Mouse (Mus musculus) neural tube, embryonic 14.5 days (tissue): ENCODE results near the gene Dcbld2. TPM values are rescaled to one million over a fixed set of nuclear protein-coding genes. Genes with fewer than 3 reads are reported as not detected.
A peak's percentile ranks its signal among the peaks of the same experiment; 100 is the strongest.

ENCODE experiments used
- ATAC-seq: fragments of 200-750 bp; cut with Nextera tagmentation; 2 replicates; pipeline ENCODE4 v1.8.0; 2017; ENCODE audit warnings: low read depth, mild to moderate bottlenecking, moderate TSS enrichment, moderate library complexity
- H3K27ac ChIP-seq: fragments of 300-500 bp; sonication (generic); 2 replicates; pipeline ENCODE4 v1.5.1; 2014; ENCODE audit warnings: low read depth, mild to moderate bottlenecking, control low read depth, low read length, moderate library complexity, mixed read lengths
- H3K27me3 ChIP-seq: fragments of 300-500 bp; sonication (generic); 2 replicates; pipeline ENCODE4 v1.6.1; 2014; ENCODE audit warnings: low read length; ENCODE audit not compliant: control insufficient read depth, insufficient read depth
- H3K36me3 ChIP-seq: fragments of 300-500 bp; sonication (generic); 2 replicates; pipeline ENCODE4 v1.6.1; 2014; ENCODE audit warnings: low read length, mixed read lengths; ENCODE audit not compliant: control insufficient read depth, insufficient read depth
- H3K4me1 ChIP-seq: fragments of 300-500 bp; sonication (generic); 2 replicates; pipeline ENCODE4 v1.6.1; 2014; ENCODE audit warnings: low read length; ENCODE audit not compliant: control insufficient read depth, insufficient read depth
- H3K4me2 ChIP-seq: fragments of 300-500 bp; sonication (generic); 2 replicates; pipeline ENCODE4 v1.6.1; 2014; ENCODE audit warnings: mild to moderate bottlenecking, low read depth, low read length, control low read depth
- H3K4me3 ChIP-seq: fragments of 300-500 bp; sonication (generic); 2 replicates; pipeline ENCODE4 v1.5.1; 2014; ENCODE audit warnings: low read depth, low read length, control low read depth, mixed read lengths
- H3K9ac ChIP-seq: fragments of 300-500 bp; sonication (generic); replicated peaks from 2 replicates; pipeline ENCODE4 v1.6.1; 2014; ENCODE audit warnings: low read depth, mild to moderate bottlenecking, control low read depth, low read length, mixed read lengths
- H3K9me3 ChIP-seq: fragments of 300-500 bp; sonication (generic); 2 replicates; pipeline ENCODE4 v1.6.1; 2016; ENCODE audit warnings: low read length; ENCODE audit not compliant: control insufficient read depth
- WGBS: fragments of 180-500 bp; shearing (Covaris S2); extraction: QIAGEN DNeasy Blood & Tissue Kit; methylation state at CpG from one replicate; pipeline ENCODE4 v1.1.7; 2014; 5-methylcytosine and 5-hydroxymethylcytosine counted together
- polyA plus RNA-seq: library from polyadenylated mRNA; unstranded; fragments of >200 nt; fragmentation: Nextera tagmentation; extraction: Ambion mirVana; gene quantifications from 2 replicates; pipeline ENCODE4 v1.2.1, GENCODE M21; 2014

The Dcbld2 gene
- 9.7 and 10.2 TPM in 2 replicates for polyA plus RNA-seq

- Histone ChIP-seq H3K4me3 (peak within 1 kb of the TSS; percentile 63), H3K27me3 (no peaks in the 10 kb centered on the region), H3K9me3 (no peaks in the 10 kb centered on the region), H3K4me1 (peaks cover 8% of the 10 kb centered on the region; the same call in 1 of the 2 replicates), H3K9ac (peak within 1 kb of the TSS; percentile 78), H3K4me2 (peak within 1 kb of the TSS; percentile 66), H3K27ac (peak within 1 kb of the TSS; percentile 79), H3K36me3 (no peaks in the 10 kb centered on the region)
- under 1% methylated on average over 32 of the region's 32 CpGs for WGBS
- peak; percentile 100 for ATAC-seq
Measured at GRCm38 (mm10) chr16:58408062-58408486, at the start of gene Dcbld2. TSS of gene Dcbld2 (plus strand) at chr16:58408443.

- ATAC-seq, result no peak
- WGBS, result 67% methylated on average over 1 of the region's 1 CpGs
- no peak overlapping the region for H3K9ac ChIP-seq
- H3K4me1 ChIP-seq, result no peaks in the 10 kb centered on the region
- H3K4me3 ChIP-seq, result no peak overlapping the region
- H3K4me2 ChIP-seq, result no peak overlapping the region
- no peaks in the 10 kb centered on the region for H3K9me3 ChIP-seq
- H3K36me3 ChIP-seq, result no peaks in the 10 kb centered on the region
- H3K27ac ChIP-seq, result no peak overlapping the region
- no peaks in the 10 kb centered on the region for H3K27me3 ChIP-seq
Measured at GRCm38 (mm10) chr16:58377170-58377569, 31.1 kb upstream of the Dcbld2 start.

- Histone ChIP-seq H3K9ac (no peak overlapping the region), H3K36me3 (no peaks in the 10 kb centered on the region), H3K4me2 (no peak overlapping the region), H3K4me3 (no peak overlapping the region), H3K4me1 (no peaks in the 10 kb centered on the region), H3K27me3 (no peaks in the 10 kb centered on the region), H3K27ac (no peak overlapping the region), H3K9me3 (no peaks in the 10 kb centered on the region)
- 77% methylated on average over 13 of the region's 13 CpGs for WGBS
- ATAC-seq, result no peak
Measured at GRCm38 (mm10) chr16:58377756-58378503, 30.3 kb upstream of the Dcbld2 start.

- Histone ChIP-seq H3K27ac (no peak overlapping the region), H3K27me3 (no peaks in the 10 kb centered on the region), H3K4me2 (no peak overlapping the region), H3K9me3 (no peaks in the 10 kb centered on the region), H3K36me3 (no peaks in the 10 kb centered on the region), H3K4me1 (no peaks in the 10 kb centered on the region), H3K4me3 (no peak overlapping the region), H3K9ac (no peak overlapping the region)
- ATAC-seq, result no peak
- WGBS, result 74% methylated on average over 4 of the region's 4 CpGs
Measured at GRCm38 (mm10) chr16:58386241-58386757, 21.9 kb upstream of the Dcbld2 start.

GRCm38 (mm10) chr16:58389143-58389755 is 19.0 kb upstream of the Dcbld2 start:
- H3K9ac ChIP-seq, result no peak overlapping the region
- H3K4me1 ChIP-seq, result no peaks in the 10 kb centered on the region
- 29% methylated on average over 7 of the region's 7 CpGs for WGBS
- no peaks in the 10 kb centered on the region for H3K27me3 ChIP-seq
- no peaks in the 10 kb centered on the region for H3K36me3 ChIP-seq
- H3K9me3 ChIP-seq, result no peaks in the 10 kb centered on the region
- H3K4me3 ChIP-seq, result no peak overlapping the region
- no peak; the same call in 1 of the 2 replicates for ATAC-seq
- no peak overlapping the region for H3K4me2 ChIP-seq
- no peak overlapping the region for H3K27ac ChIP-seq

GRCm38 (mm10) chr16:58393036-58393435 is 15.2 kb upstream of the Dcbld2 start:
- Histone ChIP-seq H3K9me3 (no peaks in the 10 kb centered on the region), H3K36me3 (no peaks in the 10 kb centered on the region), H3K27me3 (no peaks in the 10 kb centered on the region), H3K4me1 (no peaks in the 10 kb centered on the region), H3K27ac (no peak overlapping the region), H3K4me3 (no peak overlapping the region), H3K9ac (no peak overlapping the region), H3K4me2 (no peak overlapping the region)
- 84% methylated on average over 3 of the region's 3 CpGs for WGBS
- no peak for ATAC-seq

GRCm38 (mm10) chr16:58394156-58394555 is 14.1 kb upstream of the Dcbld2 start:
- H3K27me3 ChIP-seq, result no peaks in the 10 kb centered on the region
- no peak overlapping the region for H3K4me2 ChIP-seq
- H3K36me3 ChIP-seq, result no peaks in the 10 kb centered on the region
- no peak for ATAC-seq
- WGBS, result 81% methylated on average over 5 of the region's 5 CpGs
- no peak overlapping the region for H3K4me3 ChIP-seq
- H3K9me3 ChIP-seq, result no peaks in the 10 kb centered on the region
- H3K9ac ChIP-seq, result no peak overlapping the region
- H3K4me1 ChIP-seq, result no peaks in the 10 kb centered on the region
- H3K27ac ChIP-seq, result no peak overlapping the region

GRCm38 (mm10) chr16:58398604-58399003 is 9.6 kb upstream of the Dcbld2 start:
- WGBS, result 87% methylated on average over 3 of the region's 3 CpGs
- H3K4me2 ChIP-seq, result no peak overlapping the region
- no peaks in the 10 kb centered on the region for H3K9me3 ChIP-seq
- no peaks in the 10 kb centered on the region for H3K4me1 ChIP-seq
- H3K4me3 ChIP-seq, result no peak overlapping the region
- H3K27ac ChIP-seq, result no peak overlapping the region
- H3K9ac ChIP-seq, result no peak overlapping the region
- no peaks in the 10 kb centered on the region for H3K36me3 ChIP-seq
- ATAC-seq, result no peak
- no peaks in the 10 kb centered on the region for H3K27me3 ChIP-seq

GRCm38 (mm10) chr16:58401079-58401478 is 7.2 kb upstream of the Dcbld2 start:
- 42% methylated on average over 2 of the region's 2 CpGs for WGBS
- no peaks in the 10 kb centered on the region for H3K4me1 ChIP-seq

More at GRCm38 (mm10) chr16:58401079-58401478, 7.2 kb upstream of the Dcbld2 start:
- Histone ChIP-seq H3K4me3 (no peak overlapping the region), H3K9ac (no peak overlapping the region), H3K27ac (no peak overlapping the region), H3K27me3 (no peaks in the 10 kb centered on the region), H3K4me2 (no peak overlapping the region), H3K36me3 (no peaks in the 10 kb centered on the region), H3K9me3 (no peaks in the 10 kb centered on the region)
- ATAC-seq, result no peak
